Mouse (Mus musculus) WW6 (cell line): ENCODE results near the gene 9930111J21Rik2.
"Not testable (repeated sequence)": the region's sequence is repeated elsewhere in the genome, so short reads cannot be mapped to it uniquely, and the experiment has no call there.

ENCODE experiments used
- DNase-seq: peaks from one replicate; pipeline ENCODE4 v3.0.0-alpha.2; 2013; ENCODE audit warnings: low read depth, low spot score

9930111J21Rik2 gene

DNA sequence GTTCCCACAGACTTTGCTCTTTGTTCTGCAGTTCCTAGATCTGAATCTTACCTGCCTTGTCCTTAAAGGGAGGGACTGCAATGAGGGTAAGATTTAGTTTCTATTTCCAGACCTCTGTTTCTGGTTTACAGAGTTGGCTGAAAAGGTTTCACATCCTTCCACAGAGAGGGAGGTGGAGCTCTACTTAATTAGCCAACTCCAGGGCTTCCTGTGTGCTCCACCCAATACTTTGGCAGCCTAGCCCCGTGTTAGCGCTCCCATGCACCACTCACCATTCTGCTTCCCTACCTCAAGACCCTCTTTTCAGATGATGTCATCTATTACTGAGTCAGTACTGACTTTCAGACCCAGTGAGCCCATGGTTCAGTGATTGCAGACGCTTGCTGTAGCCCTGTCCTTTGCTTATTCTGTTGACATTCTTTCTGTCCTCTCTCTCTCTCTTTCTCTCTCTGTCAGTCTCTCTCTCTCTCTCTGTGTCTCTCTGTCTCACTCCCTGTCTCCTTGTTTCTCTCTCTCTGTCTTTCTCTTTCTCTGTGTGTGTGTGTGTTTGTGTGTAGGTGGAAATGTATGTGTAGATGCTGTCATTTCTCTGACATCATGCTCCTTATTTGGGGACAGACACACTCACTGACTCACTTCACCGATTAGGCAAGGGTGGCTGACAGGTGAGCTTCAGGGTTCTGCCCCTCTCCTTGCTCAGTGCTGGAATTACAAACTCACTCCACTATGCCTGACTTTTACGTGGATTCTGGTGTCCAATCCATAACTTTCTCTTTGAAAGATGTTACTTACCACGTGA, at the start of gene 9930111J21Rik2:
9930111J21Rik2 (minus strand) TSS at position 150 of the 799 bp plus-strand sequence.
- not testable (repeated sequence) for DNase-seq

GRCm38 (mm10) chr11:49100409-49100808, 49.4 kb upstream of the 9930111J21Rik2 start:
- no peak for DNase-seq

- DNase-seq, result no peak
Observed at GRCm38 (mm10) chr11:49095367-49095766, 44.3 kb upstream of the 9930111J21Rik2 start.

DNA sequence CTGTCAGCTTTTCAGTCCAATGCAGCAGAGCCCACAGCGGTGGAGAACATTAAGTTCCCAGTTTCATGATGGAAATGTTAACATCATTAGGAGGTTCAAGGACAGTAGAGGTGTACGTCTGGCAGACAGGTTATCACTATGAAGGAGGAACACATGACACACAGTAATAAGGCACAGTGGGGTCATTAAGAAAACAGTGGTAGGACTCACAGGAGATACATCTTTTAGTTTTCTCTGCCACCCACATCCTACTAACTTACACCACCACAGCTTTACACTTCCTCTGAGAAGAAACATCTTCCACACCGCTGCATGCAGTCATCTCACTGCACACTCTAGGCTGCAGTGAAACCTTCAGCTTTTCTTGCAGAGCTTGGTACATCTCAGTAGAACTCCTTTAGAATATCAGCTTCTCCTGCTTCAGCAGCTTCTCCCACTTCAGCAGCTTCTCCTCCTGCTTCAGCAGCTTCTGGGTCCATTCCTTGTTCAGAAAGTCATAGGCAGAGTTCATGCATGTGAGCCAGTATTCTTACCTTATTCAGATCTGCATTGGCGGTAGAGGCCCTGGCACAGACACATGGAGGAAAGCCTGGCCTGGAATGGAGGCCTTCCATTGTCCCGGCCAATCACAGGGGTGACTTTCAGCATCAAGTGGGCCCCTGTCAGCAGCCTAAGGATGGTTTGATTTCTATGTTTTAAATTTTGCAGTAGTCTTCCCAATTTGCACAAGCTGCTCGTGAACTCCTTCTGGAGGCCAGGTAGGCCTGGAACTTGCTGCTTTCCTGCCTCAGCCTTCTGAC, 43.0 kb upstream of the 9930111J21Rik2 start:
- no peak for DNase-seq

DNA sequence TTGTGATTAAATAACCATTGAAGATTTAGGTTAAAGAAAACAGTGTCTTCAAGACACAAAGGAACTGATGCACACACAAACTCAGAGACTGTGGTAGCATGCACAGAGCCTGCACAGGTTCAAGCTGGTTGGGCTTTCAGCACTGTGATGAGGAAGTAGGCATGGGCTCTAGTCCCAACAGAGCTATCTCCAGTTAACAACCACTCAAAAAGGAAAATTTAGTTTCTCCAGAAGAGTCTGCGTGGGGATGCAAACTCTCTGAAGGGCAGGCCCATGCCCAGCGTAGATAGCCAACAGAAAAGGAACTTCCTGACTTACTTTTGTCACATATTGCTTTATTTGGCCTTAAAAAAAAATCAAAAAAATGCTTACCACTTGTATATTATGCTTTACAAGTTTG, 41.7 kb upstream of the 9930111J21Rik2 start:
- no peak for DNase-seq

GRCm38 (mm10) chr11:49092053-49092586, 41.1 kb upstream of the 9930111J21Rik2 start:
- no peak for DNase-seq

DNA sequence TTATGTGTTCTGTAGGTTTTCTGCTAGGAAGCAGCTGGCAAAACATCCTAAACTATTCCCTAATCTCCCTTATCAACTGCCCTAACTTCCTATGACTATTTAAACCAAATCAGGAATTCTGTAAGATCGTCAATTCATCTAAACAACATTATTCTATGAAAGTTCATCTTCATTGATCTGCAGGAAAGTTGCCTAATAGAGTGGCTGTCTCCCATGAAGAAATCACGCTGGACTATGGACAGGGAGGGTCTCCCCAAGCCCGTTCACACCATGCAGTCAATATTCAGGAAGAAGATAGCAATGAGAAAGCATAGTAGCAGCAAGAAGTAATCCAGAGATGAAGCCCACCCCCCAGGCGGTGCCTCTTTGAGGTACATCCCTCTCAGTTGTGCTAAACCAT, 40.1 kb upstream of the 9930111J21Rik2 start:
- no peak for DNase-seq

DNA sequence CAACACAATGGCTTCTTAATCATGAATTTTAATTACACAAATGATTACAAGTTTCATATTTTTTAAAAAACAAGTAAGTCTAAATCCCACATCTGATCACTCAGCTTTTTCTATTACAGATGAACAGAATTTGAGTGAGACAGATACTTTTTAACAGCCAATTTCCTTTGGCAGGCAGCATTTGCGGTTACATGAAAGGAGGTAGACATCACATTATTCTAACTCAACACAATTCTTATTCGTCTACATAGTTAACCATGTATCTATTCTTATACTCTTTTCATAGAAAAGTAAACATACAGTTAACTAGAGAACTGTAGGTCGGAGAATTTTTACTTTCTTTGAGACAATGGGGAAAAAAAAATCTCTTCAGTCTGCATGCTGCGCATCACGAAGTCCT, 39.5 kb upstream of the 9930111J21Rik2 start:
- no peak for DNase-seq

GRCm38 (mm10) chr11:49089735-49090507, 38.9 kb upstream of the 9930111J21Rik2 start:
- DNase-seq, result no peak

GRCm38 (mm10) chr11:49088990-49089652, 38.1 kb upstream of the 9930111J21Rik2 start:
- DNase-seq, result no peak

DNA sequence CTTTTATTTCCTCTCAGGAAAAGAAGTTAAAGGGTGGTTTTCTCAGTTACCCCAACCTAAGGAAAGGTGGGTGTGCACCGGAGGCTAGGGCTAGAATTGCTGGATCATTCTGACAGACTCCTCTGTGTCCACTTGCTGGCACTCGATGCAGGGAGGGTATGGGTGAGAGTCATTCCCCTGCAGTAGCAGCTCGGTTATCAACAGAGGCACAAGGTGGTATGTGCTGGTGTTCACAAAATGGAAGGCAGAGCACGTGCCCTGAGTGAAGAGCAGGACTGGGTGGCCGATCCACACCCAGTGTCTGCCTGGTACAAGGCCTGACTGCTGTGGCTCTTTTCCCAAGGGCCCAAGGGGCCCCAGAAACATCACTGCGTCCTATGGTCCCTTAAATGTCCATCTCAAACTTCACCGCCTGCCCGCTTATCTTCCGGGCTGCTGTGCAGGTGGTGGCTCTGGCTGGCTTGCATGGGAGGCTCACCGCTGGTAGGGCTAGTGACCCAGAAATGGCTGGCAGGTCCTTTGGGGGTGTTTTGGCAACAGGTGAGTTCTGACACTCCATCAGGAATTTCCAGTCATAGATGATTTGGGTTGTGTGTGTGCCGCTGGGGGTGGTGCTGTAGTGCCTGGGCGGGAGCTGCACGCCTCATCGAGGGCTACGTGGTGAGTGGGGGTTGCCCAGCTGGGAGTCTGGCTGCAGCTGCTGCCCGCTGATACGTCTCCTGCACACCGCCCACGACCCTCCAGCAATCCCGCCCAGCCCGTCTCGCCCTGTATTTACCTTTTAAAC, 37.0 kb upstream of the 9930111J21Rik2 start:
- DNase-seq, result no peak

- no peak for DNase-seq
Observed at GRCm38 (mm10) chr11:49086858-49087361, 35.9 kb upstream of the 9930111J21Rik2 start.

GRCm38 (mm10) chr11:49084875-49085274, 33.8 kb upstream of the 9930111J21Rik2 start:
- no peak for DNase-seq

GRCm38 (mm10) chr11:49084385-49084784, 33.3 kb upstream of the 9930111J21Rik2 start:
- DNase-seq, result no peak

DNA sequence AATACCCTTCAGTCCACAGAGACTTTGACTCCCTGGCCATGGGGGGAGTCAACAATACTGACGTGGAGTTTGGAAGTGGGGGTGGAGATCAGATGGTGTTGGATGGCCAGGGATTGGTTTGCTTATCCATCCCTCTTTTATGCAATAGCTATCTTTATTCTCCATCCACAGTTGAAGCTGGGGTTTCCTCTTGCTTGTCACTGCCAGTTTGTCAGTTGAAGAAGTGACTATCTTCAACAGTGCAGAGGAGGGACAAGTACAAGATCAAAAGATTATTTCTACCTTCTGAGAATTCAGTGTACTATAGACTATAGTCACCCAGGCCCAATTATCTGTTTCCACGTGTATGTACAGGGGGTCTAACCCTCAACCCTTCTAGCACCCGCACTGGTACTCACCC, 32.8 kb upstream of the 9930111J21Rik2 start:
- DNase-seq, result no peak

- no peak for DNase-seq
Observed at GRCm38 (mm10) chr11:49083146-49083545, 32.1 kb upstream of the 9930111J21Rik2 start.

DNA sequence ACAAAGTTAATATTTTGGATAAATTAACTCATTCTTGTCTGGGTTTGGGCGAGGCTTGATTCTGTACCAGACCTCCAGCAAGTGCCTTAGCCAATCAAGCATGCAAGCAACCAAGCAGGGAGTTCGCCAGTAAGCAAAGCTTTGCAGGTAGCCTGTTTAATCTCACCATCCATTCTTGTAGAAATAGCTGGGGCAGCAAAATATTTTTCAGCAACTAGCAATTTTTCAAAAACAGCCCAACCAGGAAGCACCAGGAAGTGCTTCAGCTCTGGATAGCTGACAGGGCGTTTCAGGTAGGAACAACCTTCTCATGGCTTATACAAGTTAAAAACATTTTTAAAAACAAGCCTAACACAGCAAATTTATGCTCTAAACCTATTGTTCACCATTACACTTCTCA, 30.8 kb upstream of the 9930111J21Rik2 start:
- no peak for DNase-seq

DNA sequence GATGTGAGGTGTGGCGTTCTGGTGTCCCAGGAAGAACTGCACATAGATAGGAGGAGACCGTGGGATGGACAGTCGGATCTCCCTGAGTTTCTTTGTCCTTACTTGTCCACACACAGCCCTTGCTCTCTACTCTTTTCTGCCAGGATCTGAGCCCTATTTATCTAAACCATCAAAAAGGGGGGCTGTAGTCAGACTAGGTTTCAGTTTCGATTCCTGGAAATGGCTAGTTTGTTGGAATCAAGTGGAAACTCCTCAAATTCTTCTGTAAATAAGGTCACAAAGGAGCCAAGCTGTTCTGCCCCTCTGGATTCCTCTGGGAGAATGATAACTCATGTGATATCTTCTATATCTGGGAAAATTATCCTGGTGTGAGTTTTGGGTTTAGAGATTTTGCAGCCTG, 30.3 kb upstream of the 9930111J21Rik2 start:
- no peak for DNase-seq

- no peak for DNase-seq
Observed at GRCm38 (mm10) chr11:49080636-49081035, 29.6 kb upstream of the 9930111J21Rik2 start.

DNA sequence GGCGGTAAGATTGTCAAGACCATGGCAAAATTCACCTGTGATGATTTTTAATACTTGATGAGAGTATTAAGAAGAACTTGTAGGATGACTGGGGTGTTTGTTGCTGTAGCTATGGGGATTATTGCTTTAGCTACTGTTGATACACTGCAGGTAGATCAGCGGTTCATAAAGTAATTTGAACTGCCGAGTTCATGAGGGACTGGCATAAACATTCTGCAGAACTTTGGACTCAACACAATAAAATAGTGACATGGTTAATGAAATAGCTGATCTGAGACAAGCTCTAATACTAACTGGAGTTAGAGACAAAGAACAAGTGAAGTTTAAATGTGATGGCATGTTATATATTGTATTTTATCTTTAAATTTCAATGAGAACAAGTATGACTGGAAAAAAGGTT, 27.7 kb upstream of the 9930111J21Rik2 start:
- no peak for DNase-seq
